Mouse (Mus musculus): Measurements from ENCODE around the gene Mrap.

Gene Mrap

DNA sequence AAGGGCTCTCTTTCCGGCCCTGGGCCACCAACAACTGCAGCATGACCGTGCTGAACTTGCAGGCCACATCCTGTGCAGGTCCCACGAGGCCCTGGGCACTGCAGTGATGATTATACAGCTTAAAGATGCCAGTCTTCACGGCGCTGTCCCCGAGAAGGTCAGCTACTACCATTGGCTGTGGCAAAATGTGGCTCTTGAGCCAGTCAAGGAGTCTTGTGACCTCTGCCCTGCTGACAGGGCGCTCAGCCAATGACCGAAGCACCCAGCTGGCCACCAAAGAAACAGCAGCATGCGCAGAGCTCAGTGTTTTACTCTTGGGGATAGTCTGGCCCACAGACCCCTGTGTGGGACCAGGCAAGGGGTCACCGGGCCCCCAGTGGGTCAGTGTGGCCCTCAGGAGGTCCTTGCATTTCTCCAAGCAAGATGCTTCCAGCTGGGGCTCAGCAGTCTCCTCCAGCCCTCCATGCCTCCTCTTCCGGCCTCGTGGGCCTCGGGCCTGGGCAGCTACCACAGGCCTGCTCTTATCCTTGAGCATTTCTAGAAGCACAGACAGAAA, 15.5 kb downstream of the Mrap start:
- DNase-seq (ENCODE audit: low spot score in 2 of 2): no peak

GRCm38 (mm10) chr16:90759335-90759734, 21.3 kb downstream of the Mrap start:
- no peak for DNase-seq (ENCODE audit: low spot score in 2 of 2)

- no peak for DNase-seq (ENCODE audit: low spot score in 2 of 2)
These were observed 22.5 kb downstream of the Mrap start for GRCm38 (mm10) chr16:90760515-90760914.

GRCm38 (mm10) chr16:90765195-90765877, 27.3 kb downstream of the Mrap start:
- no peak for DNase-seq (ENCODE audit: low spot score in 2 of 2)

- no peak for DNase-seq (ENCODE audit: low spot score in 2 of 2)
These were observed 29.0 kb downstream of the Mrap start for GRCm38 (mm10) chr16:90766919-90767454.

DNA sequence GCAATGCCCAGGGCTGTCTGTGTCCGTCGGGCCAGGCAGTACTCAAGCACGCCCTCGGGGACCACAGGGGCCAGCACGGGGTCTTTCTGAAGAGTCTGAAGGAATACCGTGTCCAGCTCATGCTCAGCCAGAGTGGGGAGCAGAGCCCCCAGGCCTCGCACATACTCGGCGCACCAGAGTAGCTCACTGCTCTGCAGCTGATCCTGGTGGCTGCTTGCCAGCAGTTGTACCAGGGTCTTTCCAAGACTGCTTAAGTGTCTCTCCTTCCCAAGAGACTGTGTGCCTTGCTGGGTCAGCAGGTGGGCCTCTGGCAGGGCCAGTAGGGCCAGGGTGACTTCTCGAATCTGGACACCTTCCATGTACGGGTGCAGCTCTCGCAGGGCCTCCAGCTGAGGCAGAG, 36.2 kb downstream of the Mrap start:
- DNase-seq (ENCODE audit: low spot score in 2 of 2): no peak

- no peak for DNase-seq (ENCODE audit: low spot score in 2 of 2)
These were observed 36.6 kb downstream of the Mrap start for GRCm38 (mm10) chr16:90774646-90775045.

DNA sequence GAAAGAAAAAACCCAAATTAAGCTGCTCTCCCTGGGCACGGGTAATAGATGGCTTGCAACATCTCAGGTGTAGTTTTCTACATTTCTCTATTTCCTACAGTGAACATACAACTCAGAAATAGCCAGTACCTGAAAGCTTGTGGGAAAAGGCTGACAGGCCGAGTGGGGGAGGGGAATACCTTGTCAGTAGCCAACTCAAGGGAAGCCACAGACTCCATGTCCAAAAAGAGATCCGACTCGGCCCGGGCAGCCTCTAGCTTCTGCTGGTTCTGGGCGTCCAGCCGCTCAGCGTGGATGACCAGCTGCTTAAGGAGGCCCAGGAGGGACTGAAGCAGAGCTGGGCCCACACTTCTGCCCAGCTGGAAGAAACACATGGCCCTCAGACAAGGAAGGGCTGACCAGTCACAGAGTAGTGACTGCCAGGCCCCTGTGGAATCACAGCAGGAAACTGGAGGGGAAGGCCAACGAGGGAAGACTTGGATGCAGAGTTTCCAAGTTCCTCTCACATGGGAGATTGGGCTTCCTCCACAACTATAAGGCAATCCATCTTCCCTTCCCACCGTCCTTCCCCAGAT, 38.0 kb downstream of the Mrap start:
- DNase-seq (ENCODE audit: low spot score in 2 of 2): peak in 1 of 2 experiments; percentile 32

- DNase-seq (ENCODE audit: low spot score in 2 of 2): no peak
These were observed 41.8 kb downstream of the Mrap start for GRCm38 (mm10) chr16:90779783-90780182.

GRCm38 (mm10) chr16:90783302-90783701, 45.3 kb downstream of the Mrap start:
- DNase-seq (ENCODE audit: low spot score in 2 of 2): no peak

DNA sequence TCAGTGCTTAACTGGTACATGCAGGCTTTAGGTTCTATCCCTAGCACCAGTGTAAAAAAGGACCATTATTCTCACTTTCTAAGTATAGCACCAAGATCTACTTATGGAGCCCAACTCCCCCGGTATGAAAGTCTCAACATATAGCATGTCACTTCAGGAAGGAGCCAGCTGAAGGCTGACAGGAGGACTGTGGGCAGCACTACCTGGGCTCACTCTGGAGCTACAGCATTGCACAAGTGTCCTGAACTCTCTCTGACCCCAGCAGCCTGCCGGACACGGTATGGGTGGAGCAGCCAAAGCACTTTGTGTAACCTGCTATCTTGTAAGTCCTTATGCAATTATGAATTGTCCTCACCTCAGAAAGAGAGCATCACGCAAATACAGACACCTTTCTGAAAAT, 47.2 kb downstream of the Mrap start:
- DNase-seq (ENCODE audit: low spot score in 2 of 2): no peak

GRCm38 (mm10) chr16:90788580-90788979, 50.6 kb downstream of the Mrap start:
- no peak for DNase-seq (ENCODE audit: low spot score in 2 of 2)

DNA sequence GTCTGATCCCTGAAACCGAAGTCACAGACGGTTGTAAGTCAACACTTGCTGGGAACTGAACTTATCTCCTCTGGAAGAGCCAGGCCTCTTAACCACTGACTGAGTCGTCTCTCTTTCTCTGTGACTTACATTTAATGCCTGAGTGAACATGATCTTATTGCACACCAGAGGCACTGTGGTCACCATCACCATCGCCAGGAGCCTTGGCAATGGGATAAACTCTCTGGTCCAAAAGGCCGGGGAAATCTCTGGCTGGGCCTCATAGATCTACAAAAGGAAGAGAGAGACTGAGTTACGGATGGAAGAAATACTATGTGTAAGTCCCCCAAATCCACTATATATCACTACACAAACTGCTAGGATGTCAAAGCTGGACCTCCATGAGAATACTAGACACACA, 52.9 kb downstream of the Mrap start:
- DNase-seq (ENCODE audit: low spot score in 2 of 2): no peak

DNA sequence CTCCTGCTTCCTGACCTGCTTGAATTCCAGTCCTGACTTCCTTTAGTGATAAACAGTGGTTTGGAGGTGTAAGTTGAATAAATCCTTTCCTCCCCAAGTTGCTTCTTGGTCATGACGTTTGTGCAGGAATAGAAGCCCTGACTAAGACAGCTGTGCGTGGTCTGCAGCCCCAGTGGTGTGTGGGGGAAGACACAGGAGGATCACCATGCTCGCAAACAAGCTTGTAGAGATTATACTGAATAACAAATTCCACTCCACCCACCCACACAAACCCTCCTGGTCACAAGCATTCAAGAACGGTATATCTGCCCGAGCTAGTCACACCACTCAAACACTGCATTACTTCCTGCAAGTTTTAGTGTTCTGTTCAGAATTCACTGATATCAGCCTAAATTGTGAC, 54.1 kb downstream of the Mrap start:
- no peak for DNase-seq (ENCODE audit: low spot score in 2 of 2)

GRCm38 (mm10) chr16:90792500-90792899, 54.5 kb downstream of the Mrap start:
- DNase-seq (ENCODE audit: low spot score in 2 of 2): no peak

- DNase-seq (ENCODE audit: low spot score in 2 of 2): no peak
These were observed 56.7 kb downstream of the Mrap start for GRCm38 (mm10) chr16:90794708-90795107.

- DNase-seq (ENCODE audit: low spot score in 2 of 2): no peak
These were observed 60.4 kb downstream of the Mrap start for GRCm38 (mm10) chr16:90798446-90798845.

GRCm38 (mm10) chr16:90798848-90799247, 60.8 kb downstream of the Mrap start:
- no peak for DNase-seq (ENCODE audit: low spot score in 2 of 2)
